Mouse (Mus musculus): ENCODE results near the gene Nova2. TPM values are rescaled to one million over a fixed set of nuclear protein-coding genes. Genes with fewer than 3 reads are reported as not detected.

The Nova2 gene
- polyA plus RNA-seq, 1 experiment from 2014 or later: 6.9 TPM

DNA sequence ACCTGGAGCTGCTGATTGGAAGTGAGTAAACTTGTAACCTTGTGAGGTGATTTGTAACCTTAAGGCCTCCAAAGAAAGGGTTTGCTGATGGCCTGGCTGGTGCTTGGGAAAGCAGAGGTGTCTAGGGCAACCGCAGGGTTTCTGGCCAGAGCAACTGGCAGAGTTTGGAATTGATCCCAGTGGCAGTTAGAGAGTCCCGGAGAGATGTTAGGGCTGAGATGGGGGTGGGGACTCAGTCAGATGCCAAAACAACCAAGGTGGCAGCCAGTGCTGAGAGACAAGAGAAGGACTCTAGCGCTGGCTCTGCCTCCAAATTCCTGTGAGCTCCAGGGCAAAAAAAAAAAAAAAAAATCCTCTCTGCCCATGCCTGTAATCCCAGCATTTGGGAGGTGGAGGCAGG is 7.8 kb upstream of the Nova2 start:
- no peaks in the 10 kb centered on the region for H3K27me3 ChIP-seq (ENCODE audit: control insufficient read depth, insufficient read depth, low read length)
- peaks cover 8% of the 10 kb centered on the region for H3K4me1 ChIP-seq (replicated peaks; ENCODE audit: control insufficient read depth, insufficient read depth, low read length)
- DNase-seq (ENCODE audit: low spot score) (no peak), ATAC-seq (replicated peaks; ENCODE audit: low FRiP score) (no peak)
- no peaks in the 10 kb centered on the region for H3K9me3 ChIP-seq (ENCODE audit: control insufficient read depth, low read length)
- WGBS: 76% methylated on average over 3 of the region's 3 CpGs
- no peak overlapping the region for H3K27ac ChIP-seq (ENCODE audit: low read depth, low read length)
- no peak overlapping the region for H3K9ac ChIP-seq (ENCODE audit: low read length)
- H3K36me3 ChIP-seq (ENCODE audit: control insufficient read depth, insufficient read depth, low read length): no peaks in the 10 kb centered on the region
- no peak overlapping the region for H3K4me3 ChIP-seq (ENCODE audit: low read depth, low read length)
- no peak overlapping the region for H3K4me2 ChIP-seq (ENCODE audit: low read depth, low read length, severe bottlenecking)

GRCm38 (mm10) chr7:18921069-18921468 is 4.6 kb upstream of the Nova2 start:
- Histone ChIP-seq H3K4me3 (ENCODE audit: low read depth, low read length) (no peak overlapping the region), H3K4me1 (replicated peaks; ENCODE audit: control insufficient read depth, insufficient read depth, low read length) (peaks cover 23% of the 10 kb centered on the region), H3K4me2 (ENCODE audit: low read depth, low read length, severe bottlenecking) (peak overlapping the region; percentile 3; the same call in 1 of the 2 replicates), H3K36me3 (ENCODE audit: control insufficient read depth, insufficient read depth, low read length) (no peaks in the 10 kb centered on the region), H3K9me3 (ENCODE audit: control insufficient read depth, low read length) (no peaks in the 10 kb centered on the region), H3K27me3 (ENCODE audit: control insufficient read depth, insufficient read depth, low read length) (no peaks in the 10 kb centered on the region), H3K9ac (ENCODE audit: low read length) (peak overlapping the region; percentile 35), H3K27ac (ENCODE audit: low read depth, low read length) (0 out of 2 replicates have a peak overlapping the region, but pooled peaks have one; percentile 34)
- ATAC-seq (replicated peaks; ENCODE audit: low FRiP score) (peak; percentile 25; the same call in 1 of the 2 replicates), DNase-seq (ENCODE audit: low spot score) (peak; percentile 78)
- 2% methylated on average over 12 of the region's 12 CpGs for WGBS

GRCm38 (mm10) chr7:18922807-18923206 is 2.9 kb upstream of the Nova2 start:
- H3K36me3 ChIP-seq (ENCODE audit: control insufficient read depth, insufficient read depth, low read length): no peaks in the 10 kb centered on the region
- H3K27me3 ChIP-seq (ENCODE audit: control insufficient read depth, insufficient read depth, low read length): no peaks in the 10 kb centered on the region
- H3K9me3 ChIP-seq (ENCODE audit: control insufficient read depth, low read length): no peaks in the 10 kb centered on the region
- H3K4me1 ChIP-seq (replicated peaks; ENCODE audit: control insufficient read depth, insufficient read depth, low read length): peaks cover 28% of the 10 kb centered on the region
- H3K27ac ChIP-seq (ENCODE audit: low read depth, low read length): peak overlapping the region; percentile 89
- peak; percentile 60 for DNase-seq (ENCODE audit: low spot score)
- no peak for ATAC-seq (replicated peaks; ENCODE audit: low FRiP score)
- H3K9ac ChIP-seq (ENCODE audit: low read length): no peak overlapping the region
- H3K4me3 ChIP-seq (ENCODE audit: low read depth, low read length): no peak overlapping the region
- 34% methylated on average over 5 of the region's 5 CpGs for WGBS
- H3K4me2 ChIP-seq (ENCODE audit: low read depth, low read length, severe bottlenecking): peak overlapping the region; percentile 18; the same call in 1 of the 2 replicates

DNA sequence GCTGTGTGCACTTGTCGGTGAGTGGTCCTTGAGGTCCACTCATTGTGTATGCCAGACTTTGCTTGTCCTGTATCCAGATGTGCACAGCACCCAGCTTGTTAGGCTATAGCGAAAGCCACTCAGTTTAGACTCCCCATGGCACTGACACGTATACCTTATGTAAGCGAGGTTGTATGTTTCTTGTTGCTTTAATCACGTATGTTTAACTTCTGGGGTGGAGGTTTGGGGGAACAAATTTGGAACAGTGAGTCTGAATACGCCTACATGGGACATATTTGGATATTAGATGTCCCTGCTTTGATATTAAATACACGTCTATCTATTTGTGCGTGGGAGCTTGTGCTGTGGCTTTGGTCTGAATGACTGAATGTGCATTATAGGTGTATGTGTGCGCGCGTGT is 2.4 kb upstream of the Nova2 start:
- Histone ChIP-seq H3K27ac (ENCODE audit: low read depth, low read length) (peak overlapping the region; percentile 89), H3K4me1 (replicated peaks; ENCODE audit: control insufficient read depth, insufficient read depth, low read length) (peaks cover 28% of the 10 kb centered on the region), H3K4me3 (ENCODE audit: low read depth, low read length) (no peak overlapping the region), H3K9me3 (ENCODE audit: control insufficient read depth, low read length) (no peaks in the 10 kb centered on the region), H3K9ac (ENCODE audit: low read length) (no peak overlapping the region), H3K4me2 (ENCODE audit: low read depth, low read length, severe bottlenecking) (peak overlapping the region; percentile 31; the same call in 1 of the 2 replicates), H3K27me3 (ENCODE audit: control insufficient read depth, insufficient read depth, low read length) (no peaks in the 10 kb centered on the region), H3K36me3 (ENCODE audit: control insufficient read depth, insufficient read depth, low read length) (no peaks in the 10 kb centered on the region)
- WGBS: 73% methylated on average over 11 of the region's 11 CpGs
- ATAC-seq (replicated peaks; ENCODE audit: low FRiP score): no peak
- DNase-seq (ENCODE audit: low spot score): no peak

DNA sequence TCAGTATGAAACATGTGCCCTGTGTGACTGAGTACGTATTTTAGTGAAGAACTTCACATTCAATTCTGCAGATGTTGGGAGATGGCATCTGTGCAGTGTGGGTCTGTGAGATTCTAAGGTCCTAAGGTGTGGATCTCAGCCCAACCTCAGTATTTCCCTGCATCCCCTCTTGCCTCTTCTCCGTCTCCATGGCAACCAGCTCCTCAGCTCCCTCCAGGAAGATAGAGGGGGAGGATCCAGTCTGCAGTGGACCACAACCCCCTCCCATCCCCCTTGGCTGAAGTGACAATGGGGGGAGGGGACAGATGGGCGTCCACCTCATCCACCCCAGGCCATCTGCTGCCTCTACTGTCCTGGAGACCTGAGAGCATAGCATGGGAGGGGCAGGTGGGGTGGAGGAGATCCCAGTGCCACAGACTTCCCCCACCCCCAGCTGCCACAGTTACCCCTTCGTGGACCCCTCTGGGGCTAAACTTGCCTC is 1.9 kb upstream of the Nova2 start:
- Histone ChIP-seq H3K27ac (ENCODE audit: low read depth, low read length) (peak overlapping the region; percentile 89), H3K9ac (ENCODE audit: low read length) (peak overlapping the region; percentile 29), H3K9me3 (ENCODE audit: control insufficient read depth, low read length) (no peaks in the 10 kb centered on the region), H3K4me2 (ENCODE audit: low read depth, low read length, severe bottlenecking) (peak overlapping the region; percentile 31), H3K36me3 (ENCODE audit: control insufficient read depth, insufficient read depth, low read length) (no peaks in the 10 kb centered on the region), H3K27me3 (ENCODE audit: control insufficient read depth, insufficient read depth, low read length) (no peaks in the 10 kb centered on the region), H3K4me1 (replicated peaks; ENCODE audit: control insufficient read depth, insufficient read depth, low read length) (peaks cover 28% of the 10 kb centered on the region), H3K4me3 (ENCODE audit: low read depth, low read length) (no peak overlapping the region)
- DNase-seq (ENCODE audit: low spot score) (peak; percentile 64), ATAC-seq (replicated peaks; ENCODE audit: low FRiP score) (peak; percentile 8; the same call in 1 of the 2 replicates)
- WGBS: 17% methylated on average over 4 of the region's 4 CpGs

GRCm38 (mm10) chr7:18924321-18924720 is 1.4 kb upstream of the Nova2 start:
- H3K9me3 ChIP-seq (ENCODE audit: control insufficient read depth, low read length): no peaks in the 10 kb centered on the region
- 6% methylated on average over 8 of the region's 8 CpGs for WGBS
- H3K27ac ChIP-seq (ENCODE audit: low read depth, low read length): peak overlapping the region; percentile 89
- H3K9ac ChIP-seq (ENCODE audit: low read length): peak overlapping the region; percentile 29
- peak overlapping the region; percentile 31 for H3K4me2 ChIP-seq (ENCODE audit: low read depth, low read length, severe bottlenecking)
- no peak overlapping the region for H3K4me3 ChIP-seq (ENCODE audit: low read depth, low read length)
- no peaks in the 10 kb centered on the region for H3K36me3 ChIP-seq (ENCODE audit: control insufficient read depth, insufficient read depth, low read length)
- peak; percentile 60 for DNase-seq (ENCODE audit: low spot score)
- no peak for ATAC-seq (replicated peaks; ENCODE audit: low FRiP score)
- H3K4me1 ChIP-seq (replicated peaks; ENCODE audit: control insufficient read depth, insufficient read depth, low read length): peaks cover 28% of the 10 kb centered on the region
- no peaks in the 10 kb centered on the region for H3K27me3 ChIP-seq (ENCODE audit: control insufficient read depth, insufficient read depth, low read length)

GRCm38 (mm10) chr7:18926041-18926790 is 528 bp downstream of the Nova2 start:
- Histone ChIP-seq H3K4me1 (replicated peaks; ENCODE audit: control insufficient read depth, insufficient read depth, low read length) (peaks cover 27% of the 10 kb centered on the region), H3K36me3 (ENCODE audit: control insufficient read depth, insufficient read depth, low read length) (no peaks in the 10 kb centered on the region), H3K4me3 (ENCODE audit: low read depth, low read length) (peak overlapping the region; percentile 94), H3K4me2 (ENCODE audit: low read depth, low read length, severe bottlenecking) (peak overlapping the region; percentile 77), H3K27ac (ENCODE audit: low read depth, low read length) (peak overlapping the region; percentile 66), H3K9me3 (ENCODE audit: control insufficient read depth, low read length) (no peaks in the 10 kb centered on the region), H3K9ac (ENCODE audit: low read length) (peak overlapping the region; percentile 99), H3K27me3 (ENCODE audit: control insufficient read depth, insufficient read depth, low read length) (no peaks in the 10 kb centered on the region)
- DNase-seq (ENCODE audit: low spot score): peak; percentile 76
- 2% methylated on average over 36 of the region's 42 CpGs for WGBS
- ATAC-seq (replicated peaks; ENCODE audit: low FRiP score): peak; percentile 49

GRCm38 (mm10) chr7:18926911-18927310 is 1.2 kb downstream of the Nova2 start:
- Histone ChIP-seq H3K9ac (ENCODE audit: low read length) (peak overlapping the region; percentile 99), H3K4me1 (replicated peaks; ENCODE audit: control insufficient read depth, insufficient read depth, low read length) (peaks cover 26% of the 10 kb centered on the region), H3K27me3 (ENCODE audit: control insufficient read depth, insufficient read depth, low read length) (no peaks in the 10 kb centered on the region), H3K4me2 (ENCODE audit: low read depth, low read length, severe bottlenecking) (peak overlapping the region; percentile 77), H3K4me3 (ENCODE audit: low read depth, low read length) (peak overlapping the region; percentile 94), H3K27ac (ENCODE audit: low read depth, low read length) (peak overlapping the region; percentile 66; the same call in 1 of the 2 replicates), H3K36me3 (ENCODE audit: control insufficient read depth, insufficient read depth, low read length) (no peaks in the 10 kb centered on the region), H3K9me3 (ENCODE audit: control insufficient read depth, low read length) (no peaks in the 10 kb centered on the region)
- WGBS: 53% methylated on average over 6 of the region's 6 CpGs
- ATAC-seq (replicated peaks; ENCODE audit: low FRiP score) (no peak), DNase-seq (ENCODE audit: low spot score) (no peak)

Measured in forebrain, embryonic 11.5 days (tissue).